Mouse (Mus musculus) hindbrain, embryonic 13.5 days (tissue): ENCODE measurements around the gene Ino80. TPM values are rescaled to one million over a fixed set of nuclear protein-coding genes. Genes with fewer than 3 reads are reported as not detected.
A peak's percentile ranks its signal among the peaks of the same experiment; 100 is the strongest.
"Not testable (repeated sequence)": the region's sequence is repeated elsewhere in the genome, so short reads cannot be mapped to it uniquely, and the experiment has no call there.

Source experiments
- ATAC-seq: fragments of 200-750 bp; cut with Nextera tagmentation; 2 replicates; pipeline ENCODE4 v1.8.0; 2017; ENCODE audit warnings: moderate TSS enrichment; ENCODE audit not compliant: low FRiP score
- H3K27ac ChIP-seq: fragments of 300-500 bp; sonication (generic); 2 replicates; pipeline ENCODE4 v1.5.1; 2015; ENCODE audit warnings: inconsistent platforms, mild to moderate bottlenecking, moderate library complexity
- H3K27me3 ChIP-seq: fragments of 300-500 bp; sonication (generic); 2 replicates; pipeline ENCODE4 v1.6.1; 2015; ENCODE audit warnings: mild to moderate bottlenecking, inconsistent platforms
- H3K36me3 ChIP-seq: fragments of 300-500 bp; sonication (generic); 2 replicates; pipeline ENCODE4 v1.6.1; 2015; ENCODE audit warnings: mild to moderate bottlenecking, inconsistent platforms
- H3K4me1 ChIP-seq: fragments of 300-500 bp; sonication (generic); replicated peaks from 2 replicates; pipeline ENCODE4 v1.6.1; 2015; ENCODE audit warnings: inconsistent platforms
- H3K4me2 ChIP-seq: fragments of 300-500 bp; sonication (generic); 2 replicates; pipeline ENCODE4 v1.6.1; 2015; ENCODE audit warnings: inconsistent platforms, mild to moderate bottlenecking, moderate library complexity
- H3K4me3 ChIP-seq: fragments of 300-500 bp; sonication (generic); 2 replicates; pipeline ENCODE4 v1.5.1; 2015; ENCODE audit warnings: mild to moderate bottlenecking, inconsistent platforms
- H3K9ac ChIP-seq: fragments of 300-500 bp; sonication (generic); 2 replicates; pipeline ENCODE4 v1.6.1; 2015; ENCODE audit warnings: mild to moderate bottlenecking, inconsistent platforms
- H3K9me3 ChIP-seq: fragments of 300-500 bp; sonication (generic); 2 replicates; pipeline ENCODE4 v1.6.1; 2016; ENCODE audit warnings: inconsistent platforms
- WGBS: fragments of 180-500 bp; shearing (Covaris S2); methylation state at CpG from one replicate; pipeline ENCODE4 v1.1.7; 2015; 5-methylcytosine and 5-hydroxymethylcytosine counted together
- polyA plus RNA-seq: library from polyadenylated mRNA; unstranded; fragments of >200 nt; fragmentation: Nextera tagmentation; extraction: Ambion mirVana; gene quantifications from 2 replicates; pipeline ENCODE4 v1.2.1, GENCODE M21; 2015

Gene Ino80
- 3.2 and 3.4 TPM in 2 replicates for polyA plus RNA-seq

DNA sequence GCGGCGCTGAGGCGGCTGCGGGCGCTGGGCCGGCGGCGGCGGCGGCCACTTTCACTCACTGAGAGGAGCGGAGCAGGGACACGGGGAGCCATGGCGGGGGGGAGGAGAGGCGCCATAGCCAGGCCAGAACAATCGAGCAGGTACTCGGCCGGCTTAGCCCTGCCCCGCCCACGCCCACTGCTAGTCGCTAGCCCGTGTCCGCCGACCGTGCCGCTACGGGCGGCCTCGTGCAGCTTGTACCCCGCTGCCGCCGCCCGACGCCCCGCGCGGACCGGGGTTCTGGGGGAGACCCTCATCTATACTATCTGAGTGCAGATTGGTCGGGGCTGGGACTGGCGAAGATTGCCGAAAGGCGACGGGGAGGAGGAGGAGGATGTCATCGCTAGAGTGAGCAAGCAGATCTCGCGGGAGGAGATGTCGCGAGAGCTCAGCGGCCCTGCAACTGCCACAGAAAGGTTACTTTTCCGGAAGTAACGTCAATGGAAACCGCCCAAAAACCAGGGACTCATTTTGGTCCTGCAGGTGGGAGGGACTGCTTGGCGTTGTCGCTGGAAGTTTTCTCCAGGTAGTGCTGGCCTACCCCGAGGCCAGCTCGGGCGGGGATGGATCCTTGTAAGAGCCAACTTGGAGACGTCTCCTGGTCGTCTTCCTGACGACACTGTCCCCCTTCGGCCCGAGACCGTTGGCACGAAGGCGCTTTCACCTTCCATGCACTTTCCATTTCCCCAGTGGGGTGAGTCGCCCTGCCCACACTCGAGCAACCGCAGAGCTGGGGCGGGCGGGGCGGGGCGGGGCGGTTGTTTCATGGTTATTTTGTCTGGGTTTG is at the start of gene Ino80:
Gene Ino80, minus strand, starts transcription at position 117 of the 826 bp plus-strand sequence.
- Histone ChIP-seq H3K4me3 (peak within 1 kb of the TSS; percentile 89), H3K9ac (peak within 1 kb of the TSS; percentile 94), H3K9me3 (no peaks in the 10 kb centered on the region), H3K4me1 (peaks cover 27% of the 10 kb centered on the region), H3K27ac (peak within 1 kb of the TSS; percentile 98), H3K27me3 (no peaks in the 10 kb centered on the region), H3K4me2 (peak within 1 kb of the TSS; percentile 80), H3K36me3 (no peaks in the 10 kb centered on the region)
- peak; percentile 95 for ATAC-seq
- under 1% methylated on average over 58 of the region's 72 CpGs for WGBS

GRCm38 (mm10) chr2:119525422-119525821 is 47.9 kb upstream of the Ino80 start:
- no peak overlapping the region for H3K9ac ChIP-seq
- no peak for ATAC-seq
- H3K27me3 ChIP-seq, result no peaks in the 10 kb centered on the region
- WGBS, result 49% methylated on average over 4 of the region's 4 CpGs
- no peak overlapping the region for H3K4me2 ChIP-seq
- no peaks in the 10 kb centered on the region for H3K9me3 ChIP-seq
- no peaks in the 10 kb centered on the region for H3K36me3 ChIP-seq
- H3K4me3 ChIP-seq, result no peak overlapping the region
- H3K27ac ChIP-seq, result no peak overlapping the region
- H3K4me1 ChIP-seq, result no peaks in the 10 kb centered on the region

GRCm38 (mm10) chr2:119523836-119524235 is 46.3 kb upstream of the Ino80 start:
- Histone ChIP-seq H3K27ac (no peak overlapping the region), H3K4me1 (no peaks in the 10 kb centered on the region), H3K27me3 (no peaks in the 10 kb centered on the region), H3K9me3 (no peaks in the 10 kb centered on the region), H3K4me2 (no peak overlapping the region), H3K9ac (no peak overlapping the region), H3K36me3 (no peaks in the 10 kb centered on the region), H3K4me3 (no peak overlapping the region)
- no peak for ATAC-seq
- WGBS, result 86% methylated on average over 4 of the region's 4 CpGs

DNA sequence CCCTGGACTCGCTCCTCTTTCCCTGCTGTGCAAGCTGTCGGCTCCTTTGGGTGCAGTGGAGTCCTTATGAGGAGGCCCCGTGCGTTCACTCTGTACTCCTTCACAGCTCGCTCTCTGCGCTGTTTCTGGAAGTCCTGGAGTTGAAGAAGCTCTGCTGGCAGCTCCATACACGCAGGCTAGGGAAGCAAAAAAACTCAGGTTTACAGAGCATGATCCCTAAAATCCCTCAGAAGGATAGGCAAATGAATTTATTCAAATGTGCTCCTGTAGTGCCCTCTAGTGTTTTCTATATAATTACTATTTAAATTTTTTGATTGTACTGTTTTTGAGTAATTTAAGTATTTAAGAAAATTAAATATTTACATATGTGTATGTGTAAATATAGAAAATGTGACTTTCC is 43.1 kb upstream of the Ino80 start:
- Histone ChIP-seq H3K9ac (no peak overlapping the region), H3K9me3 (no peaks in the 10 kb centered on the region), H3K36me3 (no peaks in the 10 kb centered on the region), H3K4me3 (no peak overlapping the region), H3K27ac (no peak overlapping the region), H3K4me1 (no peaks in the 10 kb centered on the region), H3K4me2 (no peak overlapping the region), H3K27me3 (no peaks in the 10 kb centered on the region)
- no peak for ATAC-seq
- 72% methylated on average over 7 of the region's 7 CpGs for WGBS

DNA sequence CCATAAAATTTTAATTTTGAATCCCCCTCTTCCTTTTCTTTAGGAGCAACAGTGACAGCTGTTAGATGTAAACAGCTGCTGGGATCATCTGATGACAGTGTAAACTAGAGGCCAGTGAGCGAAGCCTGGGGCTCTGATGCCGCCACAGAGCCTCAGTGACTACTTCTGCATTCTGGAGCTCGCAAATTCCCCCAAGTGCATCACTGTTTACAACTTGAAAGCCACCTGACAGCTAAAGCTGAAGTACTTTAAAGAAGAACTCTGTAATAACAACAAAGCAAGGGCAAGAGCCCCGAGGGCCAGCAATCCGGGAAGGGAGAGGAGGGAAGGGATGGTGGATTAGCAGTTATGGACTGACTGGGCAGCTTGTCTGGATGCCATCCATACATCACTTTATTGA is 39.3 kb upstream of the Ino80 start:
- no peak overlapping the region for H3K27ac ChIP-seq
- no peak for ATAC-seq
- 64% methylated on average over 5 of the region's 5 CpGs for WGBS

DNA sequence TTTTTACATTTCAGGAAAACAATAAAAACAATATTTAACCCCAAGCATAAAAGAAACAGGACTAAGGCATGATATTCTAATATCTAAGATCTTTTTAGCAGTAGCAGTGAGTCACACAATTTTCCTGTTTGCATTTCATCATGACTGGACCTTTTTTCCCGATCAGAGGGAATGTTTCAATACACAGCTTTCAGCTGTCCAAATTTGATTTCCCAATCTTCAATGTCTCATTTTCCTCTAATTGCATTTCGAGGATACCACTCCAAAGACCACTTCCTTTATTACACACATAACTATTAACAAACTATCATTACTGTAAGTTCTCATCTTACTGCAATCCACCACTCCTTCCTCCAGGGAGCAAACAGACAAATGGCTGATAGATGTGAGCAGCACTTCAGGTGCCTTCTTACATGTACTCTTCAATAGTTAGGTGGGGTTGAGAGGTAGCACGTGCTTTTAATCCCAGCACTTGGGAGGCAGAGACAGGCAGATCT is 36.6 kb upstream of the Ino80 start:
- no peaks in the 10 kb centered on the region for H3K9me3 ChIP-seq
- no peak overlapping the region for H3K27ac ChIP-seq
- H3K27me3 ChIP-seq, result no peaks in the 10 kb centered on the region
- H3K4me1 ChIP-seq, result no peaks in the 10 kb centered on the region
- 86% methylated on average over 3 of the region's 3 CpGs for WGBS
- H3K4me2 ChIP-seq, result no peak overlapping the region
- H3K4me3 ChIP-seq, result no peak overlapping the region
- no peaks in the 10 kb centered on the region for H3K36me3 ChIP-seq
- ATAC-seq, result no peak
- H3K9ac ChIP-seq, result no peak overlapping the region

More for the DNA sequence above, 39.3 kb upstream of the Ino80 start:
- Histone ChIP-seq H3K4me1 (no peaks in the 10 kb centered on the region), H3K4me2 (no peak overlapping the region), H3K4me3 (no peak overlapping the region), H3K9me3 (no peaks in the 10 kb centered on the region), H3K36me3 (no peaks in the 10 kb centered on the region), H3K9ac (no peak overlapping the region), H3K27me3 (no peaks in the 10 kb centered on the region)

DNA sequence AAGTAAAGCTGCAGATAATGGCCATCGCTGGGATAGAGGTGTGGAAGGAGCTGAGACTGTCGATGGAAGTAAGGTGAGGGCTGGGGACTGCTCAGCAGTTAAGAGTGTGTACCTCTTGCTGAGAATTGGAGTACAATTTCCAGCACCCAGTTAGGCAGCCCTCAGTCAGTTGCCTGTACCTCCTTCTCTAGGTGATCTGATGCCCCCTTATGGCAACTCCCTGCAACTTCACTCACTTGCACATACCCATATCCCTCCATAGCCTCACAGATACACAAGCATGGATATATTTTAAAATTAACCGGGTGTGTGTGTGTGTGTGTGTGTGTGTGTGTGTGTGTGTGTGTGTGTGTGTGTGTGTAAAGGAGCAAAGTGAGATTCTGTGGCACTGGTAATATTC is 34.8 kb upstream of the Ino80 start:
- WGBS, result 83% methylated on average over 3 of the region's 3 CpGs
- H3K4me2 ChIP-seq, result no peak overlapping the region
- ATAC-seq, result no peak

GRCm38 (mm10) chr2:119510856-119511255 is 33.4 kb upstream of the Ino80 start:
- ATAC-seq, result no peak
- WGBS, result 89% methylated on average over 2 of the region's 2 CpGs
- no peaks in the 10 kb centered on the region for H3K36me3 ChIP-seq
- no peaks in the 10 kb centered on the region for H3K27me3 ChIP-seq
- H3K27ac ChIP-seq, result no peak overlapping the region
- H3K4me2 ChIP-seq, result no peak overlapping the region
- H3K9me3 ChIP-seq, result no peaks in the 10 kb centered on the region
- H3K4me3 ChIP-seq, result no peak overlapping the region
- no peak overlapping the region for H3K9ac ChIP-seq
- H3K4me1 ChIP-seq, result no peaks in the 10 kb centered on the region

More for the DNA sequence above, 34.8 kb upstream of the Ino80 start:
- H3K9ac ChIP-seq, result no peak overlapping the region
- no peaks in the 10 kb centered on the region for H3K27me3 ChIP-seq
- H3K27ac ChIP-seq, result no peak overlapping the region
- no peaks in the 10 kb centered on the region for H3K9me3 ChIP-seq
- H3K4me3 ChIP-seq, result no peak overlapping the region
- H3K4me1 ChIP-seq, result no peaks in the 10 kb centered on the region
- H3K36me3 ChIP-seq, result no peaks in the 10 kb centered on the region

DNA sequence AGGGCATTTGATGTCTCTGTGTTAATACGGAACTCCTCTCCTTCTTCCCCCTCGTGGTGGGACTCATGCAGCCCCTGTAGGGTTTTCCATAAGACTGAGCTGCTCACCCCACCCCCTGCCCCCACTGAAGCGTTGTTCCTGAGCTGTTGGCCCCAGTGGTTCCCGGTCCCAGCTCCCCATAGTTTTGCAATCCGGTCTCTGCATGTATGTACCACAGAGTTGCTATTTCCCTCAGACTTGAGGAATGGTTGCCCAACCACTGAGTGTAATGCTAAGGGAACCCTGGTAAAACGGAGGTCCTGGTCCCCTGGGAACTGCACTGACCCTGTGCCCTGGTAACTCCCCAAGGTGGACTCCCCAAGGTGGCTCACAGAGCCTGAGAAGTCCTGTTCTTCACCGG is 31.0 kb upstream of the Ino80 start:
- not testable (repeated sequence) for H3K4me2 ChIP-seq, H3K9ac ChIP-seq, H3K36me3 ChIP-seq, ATAC-seq, H3K27me3 ChIP-seq, H3K27ac ChIP-seq, H3K9me3 ChIP-seq, H3K4me1 ChIP-seq, H3K4me3 ChIP-seq
- WGBS, result 73% methylated on average over 7 of the region's 7 CpGs

DNA sequence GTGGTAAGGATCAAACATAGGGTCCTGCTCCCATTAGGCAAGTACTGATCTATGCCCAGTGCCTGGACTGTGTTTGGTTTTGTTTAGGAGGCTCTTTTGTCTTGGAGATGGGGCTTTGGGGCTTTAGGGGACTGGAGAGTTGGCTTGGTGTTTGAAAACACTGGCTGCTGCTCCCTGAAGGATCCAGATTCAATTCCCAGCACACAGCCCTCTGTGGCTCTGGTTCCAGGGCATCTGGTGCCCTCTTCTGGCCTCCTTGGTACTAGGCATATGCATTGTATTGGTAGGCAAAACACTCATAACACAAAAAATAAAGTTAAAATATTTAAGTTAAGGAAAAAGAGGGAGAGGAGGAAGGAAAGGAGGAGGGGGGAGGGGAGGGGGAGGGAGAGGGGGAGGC is 29.6 kb upstream of the Ino80 start:
- Histone ChIP-seq H3K36me3 (no peaks in the 10 kb centered on the region), H3K4me1 (no peaks in the 10 kb centered on the region), H3K9me3 (no peaks in the 10 kb centered on the region), H3K9ac (no peak overlapping the region), H3K4me2 (no peak overlapping the region), H3K4me3 (no peak overlapping the region), H3K27ac (no peak overlapping the region), H3K27me3 (no peaks in the 10 kb centered on the region)
- no peak for ATAC-seq

GRCm38 (mm10) chr2:119500965-119501652 is 23.6 kb upstream of the Ino80 start:
- WGBS, result 88% methylated on average over 2 of the region's 2 CpGs
- H3K9ac ChIP-seq, result no peak overlapping the region
- no peak for ATAC-seq

GRCm38 (mm10) chr2:119498859-119499258 is 21.4 kb upstream of the Ino80 start:
- no peaks in the 10 kb centered on the region for H3K9me3 ChIP-seq
- H3K4me1 ChIP-seq, result no peaks in the 10 kb centered on the region
- no peak overlapping the region for H3K27ac ChIP-seq
- ATAC-seq, result no peak
- H3K4me2 ChIP-seq, result no peak overlapping the region
- H3K36me3 ChIP-seq, result no peaks in the 10 kb centered on the region
- H3K27me3 ChIP-seq, result no peaks in the 10 kb centered on the region
- H3K9ac ChIP-seq, result no peak overlapping the region
- no peak overlapping the region for H3K4me3 ChIP-seq
- 88% methylated on average over 2 of the region's 2 CpGs for WGBS

More at GRCm38 (mm10) chr2:119500965-119501652, 23.6 kb upstream of the Ino80 start:
- Histone ChIP-seq H3K4me3 (no peak overlapping the region), H3K27me3 (no peaks in the 10 kb centered on the region), H3K4me2 (no peak overlapping the region), H3K4me1 (no peaks in the 10 kb centered on the region), H3K36me3 (no peaks in the 10 kb centered on the region), H3K9me3 (no peaks in the 10 kb centered on the region), H3K27ac (no peak overlapping the region)
